Mouse (Mus musculus) liver, embryonic 16.5 days (tissue): Measurements from ENCODE around the gene Nr2c2ap. TPM values are rescaled to one million over a fixed set of nuclear protein-coding genes. Genes with fewer than 3 reads are reported as not detected.
A peak's percentile ranks its signal among the peaks of the same experiment; 100 is the strongest.

Experiments used
- ATAC-seq: fragments of 200-750 bp; cut with Nextera tagmentation; 2 replicates; pipeline ENCODE4 v1.8.0; 2017; ENCODE audit warnings: low read depth, mild to moderate bottlenecking, moderate number of reproducible peaks, moderate library complexity
- H3K27ac ChIP-seq: fragments of 300-500 bp; sonication (generic); 2 replicates; pipeline ENCODE4 v1.5.1; 2014; ENCODE audit warnings: mild to moderate bottlenecking, low read length
- H3K27me3 ChIP-seq: fragments of 300-500 bp; sonication (generic); 2 replicates; pipeline ENCODE4 v1.6.1; 2014; ENCODE audit warnings: low read depth, low read length, mixed read lengths; ENCODE audit not compliant: control insufficient read depth, insufficient read depth
- H3K36me3 ChIP-seq: fragments of 300-500 bp; sonication (generic); 2 replicates; pipeline ENCODE4 v1.6.1; 2014; ENCODE audit warnings: mild to moderate bottlenecking; ENCODE audit not compliant: control insufficient read depth, insufficient read depth
- H3K4me1 ChIP-seq: fragments of 300-500 bp; sonication (generic); 2 replicates; pipeline ENCODE4 v1.6.1; 2014; ENCODE audit warnings: low read depth, low read length, mixed read lengths; ENCODE audit not compliant: control insufficient read depth
- H3K4me2 ChIP-seq: fragments of 300-500 bp; sonication (generic); 2 replicates; pipeline ENCODE4 v1.6.1; 2014; ENCODE audit warnings: low read depth, low read length, mixed read lengths
- H3K4me3 ChIP-seq: fragments of 300-500 bp; sonication (generic); 2 replicates; pipeline ENCODE4 v1.5.1; 2014; ENCODE audit warnings: low read depth, mild to moderate bottlenecking, low read length
- H3K9ac ChIP-seq: fragments of 300-500 bp; sonication (generic); 2 replicates; pipeline ENCODE4 v1.6.1; 2014; ENCODE audit warnings: low read depth, low read length
- H3K9me3 ChIP-seq: fragments of 300-500 bp; sonication (generic); replicated peaks from 2 replicates; pipeline ENCODE4 v1.6.1; 2016; ENCODE audit warnings: low read length; ENCODE audit not compliant: control insufficient read depth
- WGBS: fragments of 180-500 bp; shearing (Covaris S2); extraction: QIAGEN DNeasy Blood & Tissue Kit; methylation state at CpG from one replicate; pipeline ENCODE4 v1.1.7; 2014; ENCODE audit not compliant: insufficient replicate concordance; 5-methylcytosine and 5-hydroxymethylcytosine counted together
- polyA plus RNA-seq: library from polyadenylated mRNA; unstranded; fragments of >200 nt; fragmentation: Nextera tagmentation; extraction: Ambion mirVana; gene quantifications from 2 replicates; pipeline ENCODE4 v1.2.1, GENCODE M21; 2015

Gene Nr2c2ap
- polyA plus RNA-seq, 1 experiment from 2014 or later: 12.6 TPM

DNA sequence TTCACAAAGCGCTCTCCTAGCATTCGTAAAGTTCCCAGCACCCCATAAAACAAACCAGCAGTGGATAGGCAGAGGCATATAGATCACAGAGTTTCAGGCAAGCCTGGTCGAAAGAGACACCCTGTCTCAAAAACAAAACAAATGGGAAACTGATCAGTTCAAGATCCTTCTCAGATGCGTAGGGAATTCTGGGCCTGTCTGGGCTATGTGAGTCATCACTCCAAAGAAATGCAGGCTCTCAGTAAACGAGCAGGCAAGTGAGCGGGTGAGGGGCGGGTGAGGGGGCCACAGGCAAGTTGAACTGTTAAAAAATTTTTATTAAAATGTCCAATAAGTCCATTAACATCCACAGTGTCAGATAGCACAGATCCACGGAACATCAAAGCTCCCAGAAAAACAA, 38.3 kb upstream of the Nr2c2ap start:
- Histone ChIP-seq H3K9ac (no peak overlapping the region), H3K4me1 (no peaks in the 10 kb centered on the region), H3K4me2 (no peak overlapping the region), H3K36me3 (no peaks in the 10 kb centered on the region), H3K9me3 (no peaks in the 10 kb centered on the region), H3K4me3 (no peak overlapping the region), H3K27ac (no peak overlapping the region), H3K27me3 (peaks cover 28% of the 10 kb centered on the region)
- ATAC-seq: no peak
- WGBS: 49% methylated on average over 8 of the region's 8 CpGs

GRCm38 (mm10) chr8:70099276-70099675, 31.9 kb upstream of the Nr2c2ap start:
- Histone ChIP-seq H3K27ac (no peak overlapping the region), H3K27me3 (no peaks in the 10 kb centered on the region), H3K9me3 (no peaks in the 10 kb centered on the region), H3K4me3 (no peak overlapping the region), H3K4me2 (no peak overlapping the region), H3K4me1 (no peaks in the 10 kb centered on the region), H3K36me3 (no peaks in the 10 kb centered on the region), H3K9ac (no peak overlapping the region)
- WGBS: 53% methylated on average over 8 of the region's 8 CpGs
- ATAC-seq: no peak

- no peaks in the 10 kb centered on the region for H3K4me1 ChIP-seq
- H3K27me3 ChIP-seq: no peaks in the 10 kb centered on the region
- H3K27ac ChIP-seq: no peak overlapping the region
- ATAC-seq: no peak
- no peak overlapping the region for H3K9ac ChIP-seq
- no peak overlapping the region for H3K4me2 ChIP-seq
- H3K9me3 ChIP-seq: no peaks in the 10 kb centered on the region
- WGBS: 57% methylated on average over 8 of the region's 8 CpGs
- H3K36me3 ChIP-seq: no peaks in the 10 kb centered on the region
- no peak overlapping the region for H3K4me3 ChIP-seq
Observed at GRCm38 (mm10) chr8:70100241-70100640, 30.9 kb upstream of the Nr2c2ap start.

DNA sequence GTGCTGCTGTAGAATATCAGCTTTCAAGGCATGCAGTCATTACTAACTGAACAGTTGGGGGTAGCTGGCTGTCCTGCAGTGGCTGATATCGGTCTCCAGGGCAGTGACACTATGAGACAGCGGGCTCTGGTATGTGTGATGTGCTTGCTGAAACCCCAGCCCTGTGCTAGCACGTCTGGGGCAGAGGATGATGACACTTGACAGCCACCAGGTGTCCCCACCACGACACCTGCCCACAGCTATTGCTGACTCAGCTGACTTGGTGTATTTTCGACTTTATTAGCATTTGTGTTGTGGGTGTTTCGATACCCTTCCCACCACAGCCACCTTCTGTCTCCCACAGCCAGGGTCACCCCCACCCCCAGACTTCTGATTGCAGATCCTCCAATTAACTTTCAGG, 26.6 kb upstream of the Nr2c2ap start:
- H3K27me3 ChIP-seq: no peaks in the 10 kb centered on the region
- 0 out of 2 replicates have a peak, but pooled peaks have one; percentile 39 for ATAC-seq
- no peaks in the 10 kb centered on the region for H3K4me1 ChIP-seq
- no peaks in the 10 kb centered on the region for H3K36me3 ChIP-seq
- no peaks in the 10 kb centered on the region for H3K9me3 ChIP-seq
- no peak overlapping the region for H3K4me3 ChIP-seq
- H3K4me2 ChIP-seq: no peak overlapping the region
- no peak overlapping the region for H3K27ac ChIP-seq
- WGBS: 14% methylated on average over 6 of the region's 6 CpGs
- no peak overlapping the region for H3K9ac ChIP-seq

DNA sequence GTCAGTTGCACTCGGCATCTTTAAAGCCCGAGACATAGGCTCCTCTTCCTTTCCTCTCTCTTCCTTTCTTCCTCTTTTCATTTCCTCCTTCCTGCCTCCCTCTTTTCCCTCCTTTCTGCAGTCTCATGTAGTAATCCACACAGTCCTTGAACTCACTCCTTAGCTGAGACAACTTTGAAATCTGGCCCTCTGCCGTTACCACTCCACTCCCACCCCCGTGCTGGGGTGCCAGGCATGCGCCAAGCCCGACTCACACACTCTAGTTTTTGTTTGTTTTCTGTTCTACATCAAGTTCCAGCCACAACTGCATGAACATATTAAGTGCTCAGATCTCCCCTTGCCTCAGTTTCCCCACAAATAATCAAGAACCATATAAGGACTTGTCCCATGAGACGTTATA, 26.2 kb upstream of the Nr2c2ap start:
- H3K27me3 ChIP-seq: 0 out of 2 replicates have a peak, but pooled peaks cover under 1% of the 10 kb centered on the region
- 51% methylated on average over 7 of the region's 7 CpGs for WGBS
- H3K4me1 ChIP-seq: no peaks in the 10 kb centered on the region
- no peak overlapping the region for H3K9ac ChIP-seq
- H3K9me3 ChIP-seq: no peaks in the 10 kb centered on the region
- no peak overlapping the region for H3K4me3 ChIP-seq
- H3K27ac ChIP-seq: no peak overlapping the region
- no peak for ATAC-seq
- no peaks in the 10 kb centered on the region for H3K36me3 ChIP-seq
- H3K4me2 ChIP-seq: no peak overlapping the region

- H3K9ac ChIP-seq: no peak overlapping the region
- H3K4me3 ChIP-seq: no peak overlapping the region
- H3K27ac ChIP-seq: no peak overlapping the region
- no peaks in the 10 kb centered on the region for H3K9me3 ChIP-seq
- 59% methylated on average over 2 of the region's 2 CpGs for WGBS
- H3K4me1 ChIP-seq: no peaks in the 10 kb centered on the region
- no peak for ATAC-seq
- no peaks in the 10 kb centered on the region for H3K36me3 ChIP-seq
- peaks cover 49% of the 10 kb centered on the region for H3K27me3 ChIP-seq
- H3K4me2 ChIP-seq: no peak overlapping the region
Observed at GRCm38 (mm10) chr8:70110451-70110850, 20.7 kb upstream of the Nr2c2ap start.

DNA sequence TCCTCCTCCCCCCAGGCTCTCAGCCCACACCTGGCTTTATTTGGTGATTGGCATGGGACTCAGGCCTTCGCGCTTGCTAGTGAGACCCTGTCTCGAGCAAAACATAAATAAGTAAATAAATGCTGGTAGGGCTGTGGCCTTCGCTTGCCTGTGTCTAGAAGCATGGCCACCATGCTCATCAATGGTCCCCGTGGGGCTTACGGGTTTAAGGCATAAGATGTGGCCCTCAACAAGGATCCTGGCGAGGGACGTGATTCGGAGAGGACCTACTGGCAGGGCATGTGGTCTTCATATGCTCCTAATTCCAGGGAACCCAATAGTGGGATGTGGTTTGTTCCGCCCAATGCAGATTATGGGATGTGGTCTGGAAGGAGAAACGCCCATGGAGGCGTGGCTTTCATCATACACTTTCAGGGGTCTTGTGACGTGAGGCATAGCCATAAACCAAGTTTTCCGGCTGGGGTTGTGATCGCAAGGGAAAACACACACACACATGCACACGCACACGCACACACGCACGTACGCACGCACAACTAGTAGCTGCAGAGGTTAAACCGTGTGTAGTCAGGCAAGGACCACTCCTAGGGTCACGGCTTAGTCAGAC, 19.8 kb upstream of the Nr2c2ap start:
- Histone ChIP-seq H3K4me1 (no peaks in the 10 kb centered on the region), H3K36me3 (no peaks in the 10 kb centered on the region), H3K27me3 (peaks cover 52% of the 10 kb centered on the region), H3K4me3 (no peak overlapping the region), H3K4me2 (no peak overlapping the region), H3K27ac (no peak overlapping the region), H3K9me3 (no peaks in the 10 kb centered on the region), H3K9ac (no peak overlapping the region)
- WGBS: 37% methylated on average over 23 of the region's 23 CpGs
- ATAC-seq: no peak

DNA sequence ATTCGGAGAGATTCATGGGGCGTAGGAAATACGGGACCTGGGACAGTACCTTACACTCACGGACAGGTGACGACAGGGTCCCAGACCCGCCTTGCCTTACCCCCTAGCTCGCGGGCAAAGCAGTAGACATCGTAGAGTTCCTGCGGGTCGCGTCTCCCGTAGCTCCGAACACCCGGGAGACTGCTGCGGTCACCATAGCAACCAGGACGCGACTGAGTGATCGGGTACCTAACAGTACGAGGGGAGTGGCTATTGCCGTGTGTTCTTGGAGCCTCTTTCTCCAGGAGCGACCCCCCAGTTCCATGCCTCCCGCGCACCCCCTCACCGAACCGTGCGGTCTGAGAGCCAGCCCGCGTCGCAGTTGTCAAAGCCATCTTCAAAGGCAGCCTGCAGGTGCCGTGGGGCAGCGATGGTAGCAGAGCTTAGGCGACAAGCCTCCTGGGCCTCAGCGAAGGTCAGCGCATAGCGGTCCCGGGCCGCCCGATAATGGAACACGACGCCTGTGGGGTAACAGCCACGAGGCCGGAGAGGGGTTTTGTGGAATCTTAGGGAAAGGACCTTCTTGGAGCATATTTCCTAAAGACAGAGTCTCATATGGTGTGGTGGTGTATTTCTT, 18.6 kb upstream of the Nr2c2ap start:
- Histone ChIP-seq H3K27ac (no peak overlapping the region), H3K4me1 (no peaks in the 10 kb centered on the region), H3K9ac (no peak overlapping the region), H3K4me2 (no peak overlapping the region), H3K36me3 (no peaks in the 10 kb centered on the region), H3K4me3 (no peak overlapping the region), H3K9me3 (no peaks in the 10 kb centered on the region), H3K27me3 (peaks cover 60% of the 10 kb centered on the region)
- ATAC-seq: no peak
- WGBS: 9% methylated on average over 43 of the region's 43 CpGs

DNA sequence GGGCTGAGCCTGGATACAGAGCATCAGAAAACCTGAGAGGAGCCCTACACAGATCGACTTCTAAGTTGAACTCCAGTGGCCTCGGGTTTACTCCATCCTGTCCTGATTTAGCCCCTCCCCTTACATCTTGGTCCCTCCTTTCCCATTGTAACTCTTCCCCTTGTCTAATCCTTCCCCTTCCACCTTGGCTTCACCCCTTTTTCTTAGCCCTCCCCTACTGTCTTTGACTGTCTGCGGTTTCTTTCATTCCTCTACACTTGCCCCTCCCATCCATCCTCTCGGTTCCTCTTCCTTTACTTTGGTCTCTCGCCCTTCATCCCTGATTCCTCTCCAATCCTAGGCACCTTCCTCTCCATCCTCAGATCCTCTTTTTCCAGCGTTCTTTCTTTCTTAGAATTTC, 16.6 kb upstream of the Nr2c2ap start:
- H3K4me3 ChIP-seq: no peak overlapping the region
- no peak overlapping the region for H3K27ac ChIP-seq
- no peak for ATAC-seq
- H3K4me1 ChIP-seq: no peaks in the 10 kb centered on the region
- WGBS: 15% methylated on average over 6 of the region's 6 CpGs
- no peak overlapping the region for H3K4me2 ChIP-seq
- H3K9ac ChIP-seq: no peak overlapping the region
- no peaks in the 10 kb centered on the region for H3K9me3 ChIP-seq
- peaks cover 80% of the 10 kb centered on the region for H3K27me3 ChIP-seq
- H3K36me3 ChIP-seq: no peaks in the 10 kb centered on the region
